Comparison of ENCODE assay signal across 23 mouse cellular contexts in genomic region chr1:176832071-176832470, GRCm38 (mm10). TPM values are rescaled to one million over a fixed set of nuclear protein-coding genes. Genes with fewer than 3 reads are reported as not detected.
DNase-seq lines count a peak whose midpoint lies in the region; ATAC-seq and TF ChIP-seq lines count a peak whose summit lies in the region.
"Had no signal": no experiment of that assay in that cellular context is flagged by ENCODE, and none has a peak within 500 bp of the region (broad histone marks: within the 10 kb centered on the region; RNA-seq: fewer than 3 reads in every experiment).

No protein-coding gene starts in this region.

- DNase-seq in splenic B cell, adult 2 months (ENCODE audit: low read depth, low spot score) = peak; percentile 54
- no peak for DNase-seq in embryo, embryonic 10.5 days (ENCODE audit: low spot score)
- no peak for DNase-seq in layer of hippocampus, adult 18-20 months (ENCODE audit: low spot score in 2 of 2)
- no peak for DNase-seq in adrenal gland, adult 18-20 months (ENCODE audit: low spot score in 2 of 2)
- DNase-seq in layer of hippocampus, adult 9-10 months (ENCODE audit: low spot score) = no peak
- DNase-seq: adrenal gland, adult 8-10 months; adrenal gland, postnatal 14 days; adrenal gland, postnatal 36 days; cerebellum, adult 11 months; cerebellum, adult 18-20 months; cerebellum, adult 8-10 months; cerebellum, adult 9-11 months; cerebellum, postnatal 14 days; cerebellum, postnatal 36 days; embryo, embryonic 11 days; forebrain, postnatal 0 days had no signal

- no peak overlapping the region for H3K4me3 ChIP-seq in embryonic fibroblast, embryonic 13.5 days (ENCODE audit: insufficient read depth, low read length)
- H3K4me3 ChIP-seq in macrophage (ENCODE audit: inconsistent target) = no peak overlapping the region
- H3K4me3 ChIP-seq: embryonic facial prominence, embryonic 13.5 days; embryonic facial prominence, embryonic 15.5 days; forebrain, embryonic 13.5 days; forebrain, embryonic 15.5 days had no signal

- peak overlapping the region; percentile 86 for H3K27ac ChIP-seq in embryonic fibroblast, embryonic 13.5 days (ENCODE audit: insufficient read depth, low read length)
- peak overlapping the region; percentile 84 for H3K27ac ChIP-seq in macrophage
- H3K27ac ChIP-seq: embryonic facial prominence, embryonic 13.5 days; embryonic facial prominence, embryonic 15.5 days; forebrain, embryonic 13.5 days; forebrain, embryonic 15.5 days had no signal

- H3K36me3 ChIP-seq in macrophage (ENCODE audit: inconsistent target) = peaks cover 3% of the 10 kb centered on the region; the same call in 1 of the 2 replicates
- H3K36me3 ChIP-seq in splenic B cell, adult 2 months (ENCODE audit: control insufficient read depth, insufficient read depth, low read length, poor library complexity, severe bottlenecking) = no peaks in the 10 kb centered on the region; the same call in 1 of the 2 replicates
- H3K36me3 ChIP-seq: embryonic facial prominence, embryonic 15.5 days; forebrain, embryonic 15.5 days had no signal

- no peaks in the 10 kb centered on the region for H3K27me3 ChIP-seq in splenic B cell, adult 2 months (ENCODE audit: control insufficient read depth, insufficient read depth, low read length, poor library complexity, severe bottlenecking)
- H3K27me3 ChIP-seq: forebrain, embryonic 15.5 days had no signal

- WGBS in macrophage (ENCODE audit: missing documents) = 0% methylated on average over 1 of the region's 2 CpGs

- no peak for TF ChIP-seq CTCF in embryonic fibroblast, embryonic 13.5 days (IDR thresholded peaks at IDR 0.05; ENCODE audit: borderline replicate concordance, insufficient read depth, low read length)

- H3K4me1 ChIP-seq in embryonic fibroblast, embryonic 13.5 days (ENCODE audit: control insufficient read depth, insufficient read depth, low read length) = peaks cover 18% of the 10 kb centered on the region; the same call in 1 of the 2 replicates
- H3K4me1 ChIP-seq: embryonic facial prominence, embryonic 13.5 days had no signal

- no peak for TF ChIP-seq POLR2A in embryonic fibroblast, embryonic 13.5 days (IDR thresholded peaks at IDR 0.05; ENCODE audit: low read depth, low read length)

- H3K79me2 ChIP-seq in macrophage (ENCODE audit: inconsistent target) = peaks cover 65% of the 10 kb centered on the region

- peak; percentile 49 for ATAC-seq in CD4-positive, CD25-positive, alpha-beta regulatory T cell, adult 4 months
- ATAC-seq: forebrain, embryonic 13.5 days; forebrain, embryonic 15.5 days; forebrain, postnatal 0 days had no signal

RNA-seq across cellular contexts. Expression of gene Sdccag8, which starts 17.6 kb away (rescaled TPM):
- 10 to 100 TPM; 25.3 to 25.5 TPM for polyA plus RNA-seq in CD4-positive, CD25-positive, alpha-beta regulatory T cell, adult 4 months (2017; shearing (Covaris generic))
- 14.0 and 14.3 TPM in 2 replicates for polyA plus RNA-seq in embryonic fibroblast, embryonic 13.5 days (2011; ENCODE audit: insufficient read length, low read depth, missing spikeins)
- total RNA-seq in macrophage (2018; cell fraction: chromatin; rRNA removed) = 100 to 1,000 TPM in 20 of 26 experiments, 10 to 100 TPM in 6; 19.6 to 230 (median 169) TPM
- 10 to 100 TPM; 12.2 to 27.5 (median 20.8) TPM for total RNA-seq in macrophage (2018; cell fraction: cytosol; rRNA removed)
- total RNA-seq in macrophage (2018; cell fraction: nucleus; rRNA removed) = 100 to 1,000 TPM in 2 of 26 experiments, 10 to 100 TPM in 24; 12.3 to 130 (median 61.5) TPM
- 13.2 to 28.0 TPM (median 16.9 TPM) in 3 replicates for polyA plus RNA-seq in macrophage (2018)
- 10 to 100 TPM; 16.3 to 16.9 TPM for total RNA-seq in layer of hippocampus, adult 18-20 months (2021)
- total RNA-seq in adrenal gland, adult 18-20 months (2021) = 1 to 10 TPM; 8.4 to 8.8 TPM

RNA-seq across cellular contexts. Expression of gene Cep170, which starts 18.2 kb away (rescaled TPM):
- 10 to 100 TPM; 12.1 to 13.0 TPM for polyA plus RNA-seq in CD4-positive, CD25-positive, alpha-beta regulatory T cell, adult 4 months (2017; shearing (Covaris generic))
- 117 and 137 TPM in 2 replicates for polyA plus RNA-seq in embryonic fibroblast, embryonic 13.5 days (2011; ENCODE audit: insufficient read length, low read depth, missing spikeins)
- total RNA-seq in macrophage (2018; cell fraction: chromatin; rRNA removed) = 100 to 1,000 TPM in 21 of 26 experiments, 10 to 100 TPM in 5; 50.2 to 314 (median 236) TPM
- 10 to 100 TPM; 26.3 to 74.1 (median 57.0) TPM for total RNA-seq in macrophage (2018; cell fraction: cytosol; rRNA removed)
- total RNA-seq in macrophage (2018; cell fraction: nucleus; rRNA removed) = 100 to 1,000 TPM in 22 of 26 experiments, 10 to 100 TPM in 4; 47.9 to 313 (median 152) TPM
- 31.7 to 45.2 TPM (median 34.6 TPM) in 3 replicates for polyA plus RNA-seq in macrophage (2018)
- 100 to 1,000 TPM; 101 to 103 TPM for total RNA-seq in layer of hippocampus, adult 18-20 months (2021)
- 10 to 100 TPM; 27.1 to 29.2 TPM for total RNA-seq in adrenal gland, adult 18-20 months (2021)
